Mouse (Mus musculus) hindbrain, embryonic 14.5 days (tissue): Measurements from ENCODE around the gene Asb10. TPM values are rescaled to one million over a fixed set of nuclear protein-coding genes. Genes with fewer than 3 reads are reported as not detected.

ENCODE experiments used
- ATAC-seq: fragments of 200-750 bp; cut with Nextera tagmentation; 2 replicates; pipeline ENCODE4 v1.8.0; 2017; ENCODE audit warnings: moderate number of reproducible peaks, mild to moderate bottlenecking, moderate TSS enrichment, moderate library complexity; ENCODE audit not compliant: low FRiP score
- DNase-seq: peaks from one replicate; pipeline ENCODE4 v3.0.0-alpha.2; 2015; ENCODE audit warnings: low spot score
- H3K27ac ChIP-seq: fragments of 300-500 bp; sonication (generic); 2 replicates; pipeline ENCODE4 v1.5.1; 2014; ENCODE audit warnings: mild to moderate bottlenecking, moderate library complexity
- H3K27me3 ChIP-seq: fragments of 300-500 bp; sonication (generic); 2 replicates; pipeline ENCODE4 v1.6.1; 2014; ENCODE audit warnings: mild to moderate bottlenecking, low read length, mixed read lengths; ENCODE audit not compliant: control insufficient read depth, insufficient read depth
- H3K36me3 ChIP-seq: fragments of 300-500 bp; sonication (generic); replicated peaks from 2 replicates; pipeline ENCODE4 v1.6.1; 2014; ENCODE audit not compliant: control insufficient read depth, insufficient read depth
- H3K4me1 ChIP-seq: fragments of 300-500 bp; sonication (generic); replicated peaks from 2 replicates; pipeline ENCODE4 v1.6.1; 2014; ENCODE audit warnings: antibody characterized with exemption, low read length, mixed read lengths; ENCODE audit not compliant: control insufficient read depth, insufficient read depth
- H3K4me2 ChIP-seq: fragments of 300-500 bp; sonication (generic); replicated peaks from 2 replicates; pipeline ENCODE4 v1.6.1; 2014; ENCODE audit warnings: mild to moderate bottlenecking, moderate library complexity
- H3K4me3 ChIP-seq: fragments of 300-500 bp; sonication (generic); replicated peaks from 2 replicates; pipeline ENCODE4 v1.5.1; 2014; ENCODE audit warnings: mild to moderate bottlenecking, low read length
- H3K9ac ChIP-seq: fragments of 300-500 bp; sonication (generic); 2 replicates; pipeline ENCODE4 v1.6.1; 2014
- H3K9me3 ChIP-seq: fragments of 300-500 bp; sonication (generic); 2 replicates; pipeline ENCODE4 v1.6.1; 2016; ENCODE audit warnings: low read length; ENCODE audit not compliant: control insufficient read depth
- WGBS: fragments of 180-500 bp; shearing (Covaris S2); extraction: QIAGEN DNeasy Blood & Tissue Kit; methylation state at CpG from one replicate; pipeline ENCODE4 v1.1.7; 2014; 5-methylcytosine and 5-hydroxymethylcytosine counted together
- polyA plus RNA-seq: library from polyadenylated mRNA; unstranded; fragments of >200 nt; fragmentation: Nextera tagmentation; extraction: Ambion mirVana; gene quantifications from 2 replicates; pipeline ENCODE4 v1.2.1, GENCODE M21; 2014

Gene Asb10
- polyA plus RNA-seq, 1 experiment from 2014 or later: 0.23 TPM

GRCm38 (mm10) chr5:24537618-24538017 is 3.2 kb downstream of the Asb10 start:
- WGBS: 65% methylated on average over 16 of the region's 16 CpGs
- Histone ChIP-seq H3K27ac (no peak overlapping the region), H3K36me3 (no peaks in the 10 kb centered on the region), H3K9ac (no peak overlapping the region), H3K4me1 (no peaks in the 10 kb centered on the region; the same call in 1 of the 2 replicates), H3K4me2 (no peak overlapping the region), H3K9me3 (no peaks in the 10 kb centered on the region), H3K27me3 (no peaks in the 10 kb centered on the region), H3K4me3 (no peak overlapping the region)
- ATAC-seq (no peak), DNase-seq (no peak)

GRCm38 (mm10) chr5:24536511-24536910 is 4.3 kb downstream of the Asb10 start:
- Histone ChIP-seq H3K4me2 (no peak overlapping the region), H3K27me3 (peaks cover 9% of the 10 kb centered on the region; the same call in 1 of the 2 replicates), H3K9me3 (no peaks in the 10 kb centered on the region), H3K27ac (no peak overlapping the region), H3K36me3 (no peaks in the 10 kb centered on the region), H3K4me3 (no peak overlapping the region), H3K4me1 (no peaks in the 10 kb centered on the region; the same call in 1 of the 2 replicates), H3K9ac (no peak overlapping the region)
- 72% methylated on average over 5 of the region's 5 CpGs for WGBS
- DNase-seq (no peak), ATAC-seq (no peak)

- Histone ChIP-seq H3K4me1 (no peaks in the 10 kb centered on the region; the same call in 1 of the 2 replicates), H3K4me2 (no peak overlapping the region), H3K27me3 (peaks cover 16% of the 10 kb centered on the region; the same call in 1 of the 2 replicates), H3K9ac (no peak overlapping the region), H3K9me3 (no peaks in the 10 kb centered on the region), H3K27ac (no peak overlapping the region), H3K4me3 (no peak overlapping the region), H3K36me3 (no peaks in the 10 kb centered on the region)
- WGBS: 80% methylated on average over 3 of the region's 3 CpGs
- ATAC-seq (no peak), DNase-seq (no peak)
Observed at GRCm38 (mm10) chr5:24535731-24536130, 5.0 kb downstream of the Asb10 start.

GRCm38 (mm10) chr5:24534292-24534691 is 6.5 kb downstream of the Asb10 start:
- H3K9ac ChIP-seq: no peak overlapping the region
- WGBS: 53% methylated on average over 5 of the region's 5 CpGs

GRCm38 (mm10) chr5:24533391-24533790 is 7.4 kb downstream of the Asb10 start:
- no peak overlapping the region for H3K4me2 ChIP-seq
- no peaks in the 10 kb centered on the region for H3K9me3 ChIP-seq
- peaks cover 35% of the 10 kb centered on the region for H3K27me3 ChIP-seq
- H3K27ac ChIP-seq: no peak overlapping the region
- H3K4me1 ChIP-seq: 0 out of 2 replicates have a peak, but pooled peaks cover 5% of the 10 kb centered on the region
- DNase-seq (no peak), ATAC-seq (no peak)
- WGBS: 51% methylated on average over 11 of the region's 11 CpGs
- H3K36me3 ChIP-seq: no peaks in the 10 kb centered on the region
- no peak overlapping the region for H3K9ac ChIP-seq
- no peak overlapping the region for H3K4me3 ChIP-seq

More at GRCm38 (mm10) chr5:24534292-24534691, 6.5 kb downstream of the Asb10 start:
- Histone ChIP-seq H3K36me3 (no peaks in the 10 kb centered on the region), H3K4me1 (0 out of 2 replicates have a peak, but pooled peaks cover 5% of the 10 kb centered on the region), H3K27me3 (peaks cover 26% of the 10 kb centered on the region), H3K9me3 (no peaks in the 10 kb centered on the region), H3K27ac (no peak overlapping the region), H3K4me2 (no peak overlapping the region), H3K4me3 (no peak overlapping the region)
- no peak for DNase-seq
- no peak for ATAC-seq

GRCm38 (mm10) chr5:24530042-24530689 is 10.6 kb downstream of the Asb10 start:
- no peak overlapping the region for H3K27ac ChIP-seq
- ATAC-seq (peak; percentile 68), DNase-seq (peak; percentile 97)
- H3K9me3 ChIP-seq: no peaks in the 10 kb centered on the region
- H3K4me2 ChIP-seq: no peak overlapping the region; the same call in 1 of the 2 replicates
- 17% methylated on average over 24 of the region's 24 CpGs for WGBS
- no peak overlapping the region for H3K4me3 ChIP-seq
- H3K4me1 ChIP-seq: peaks cover 16% of the 10 kb centered on the region; the same call in 1 of the 2 replicates
- peaks cover 59% of the 10 kb centered on the region for H3K27me3 ChIP-seq
- no peaks in the 10 kb centered on the region for H3K36me3 ChIP-seq
- H3K9ac ChIP-seq: no peak overlapping the region

- H3K36me3 ChIP-seq: no peaks in the 10 kb centered on the region
- H3K4me1 ChIP-seq: peaks cover 16% of the 10 kb centered on the region; the same call in 1 of the 2 replicates
- DNase-seq: no peak
- no peak for ATAC-seq
- H3K4me3 ChIP-seq: no peak overlapping the region
- no peaks in the 10 kb centered on the region for H3K9me3 ChIP-seq
- H3K27ac ChIP-seq: no peak overlapping the region
- 15% methylated on average over 6 of the region's 6 CpGs for WGBS
- no peak overlapping the region for H3K9ac ChIP-seq
- peaks cover 83% of the 10 kb centered on the region for H3K27me3 ChIP-seq
- peak overlapping the region; percentile 24; the same call in 1 of the 2 replicates for H3K4me2 ChIP-seq
Observed at GRCm38 (mm10) chr5:24527780-24528179, 13.0 kb downstream of the Asb10 start.

GRCm38 (mm10) chr5:24526889-24527230 is 13.9 kb downstream of the Asb10 start, which contains the start of gene Gbx1:
Gbx1 (minus strand) TSS chr5:24527202.
- no peak for DNase-seq

GRCm38 (mm10) chr5:24526190-24526888 is 14.4 kb downstream of the Asb10 start:
- peak overlapping the region; percentile 50 for H3K4me3 ChIP-seq
- peak overlapping the region; percentile 93 for H3K4me2 ChIP-seq
- peaks cover 78% of the 10 kb centered on the region for H3K27me3 ChIP-seq
- no peaks in the 10 kb centered on the region for H3K36me3 ChIP-seq
- H3K9me3 ChIP-seq: no peaks in the 10 kb centered on the region
- peak; percentile 26; the same call in 1 of the 2 replicates for ATAC-seq
- under 1% methylated on average over 58 of the region's 109 CpGs for WGBS
- peak overlapping the region; percentile 65 for H3K9ac ChIP-seq
- DNase-seq: no peak
- H3K27ac ChIP-seq: 0 out of 2 replicates have a peak overlapping the region, but pooled peaks have one; percentile 1
- H3K4me1 ChIP-seq: peaks cover 16% of the 10 kb centered on the region; the same call in 1 of the 2 replicates

More at GRCm38 (mm10) chr5:24526889-24527230, 13.9 kb downstream of the Asb10 start, which contains the start of gene Gbx1:
- no peaks in the 10 kb centered on the region for H3K36me3 ChIP-seq
- 0 out of 2 replicates have a peak within 1 kb of the TSS, but pooled peaks have one; percentile 1 for H3K27ac ChIP-seq
- H3K27me3 ChIP-seq: peaks cover 83% of the 10 kb centered on the region
- peak within 1 kb of the TSS; percentile 50 for H3K4me3 ChIP-seq
- peaks cover 16% of the 10 kb centered on the region; the same call in 1 of the 2 replicates for H3K4me1 ChIP-seq
- H3K9me3 ChIP-seq: no peaks in the 10 kb centered on the region
- ATAC-seq: peak; percentile 9; the same call in 1 of the 2 replicates
- peak within 1 kb of the TSS; percentile 93 for H3K4me2 ChIP-seq
- peak within 1 kb of the TSS; percentile 65 for H3K9ac ChIP-seq
- WGBS: under 1% methylated on average over 47 of the region's 49 CpGs
